Mouse (Mus musculus) hindbrain, postnatal 0 days (tissue): ENCODE data around the gene Rprd1b. TPM values are rescaled to one million over a fixed set of nuclear protein-coding genes. Genes with fewer than 3 reads are reported as not detected.
A peak's percentile ranks its signal among the peaks of the same experiment; 100 is the strongest.

ENCODE experiments used
- ATAC-seq: fragments of 200-750 bp; cut with Nextera tagmentation; 2 replicates; pipeline ENCODE4 v1.8.0; 2017; ENCODE audit warnings: mild to moderate bottlenecking, moderate TSS enrichment, moderate library complexity
- DNase-seq: peaks from one replicate; pipeline ENCODE4 v3.0.0-alpha.2; 2015; ENCODE audit warnings: low spot score
- H3K27ac ChIP-seq: fragments of 300-500 bp; sonication (generic); 2 replicates; pipeline ENCODE4 v1.5.1; 2014; ENCODE audit warnings: mild to moderate bottlenecking
- H3K27me3 ChIP-seq: fragments of 300-500 bp; sonication (generic); 2 replicates; pipeline ENCODE4 v1.6.1; 2014; ENCODE audit warnings: low read length, mixed read lengths; ENCODE audit not compliant: insufficient read depth
- H3K36me3 ChIP-seq: fragments of 300-500 bp; sonication (generic); 2 replicates; pipeline ENCODE4 v1.6.1; 2014; ENCODE audit warnings: low read length, mixed read lengths; ENCODE audit not compliant: insufficient read depth
- H3K4me1 ChIP-seq: fragments of 300-500 bp; sonication (generic); 2 replicates; pipeline ENCODE4 v1.6.1; 2014; ENCODE audit warnings: antibody characterized with exemption, low read length, mixed read lengths; ENCODE audit not compliant: insufficient read depth
- H3K4me2 ChIP-seq: fragments of 300-500 bp; sonication (generic); 2 replicates; pipeline ENCODE4 v1.6.1; 2014; ENCODE audit warnings: low read depth, mild to moderate bottlenecking, low read length, moderate library complexity, mixed read lengths
- H3K4me3 ChIP-seq: fragments of 300-500 bp; sonication (generic); 2 replicates; pipeline ENCODE4 v1.5.1; 2014; ENCODE audit warnings: low read length
- H3K9ac ChIP-seq: fragments of 300-500 bp; sonication (generic); replicated peaks from 2 replicates; pipeline ENCODE4 v1.6.1; 2014; ENCODE audit warnings: mild to moderate bottlenecking, low read length, moderate library complexity, mixed read lengths
- H3K9me3 ChIP-seq: fragments of 300-500 bp; sonication (generic); 2 replicates; pipeline ENCODE4 v1.6.1; 2016; ENCODE audit warnings: low read length, mixed read lengths
- CTCF ChIP-seq: IDR thresholded peaks from 2 replicates; pipeline ENCODE4 v1.5.1; 2016; ENCODE audit warnings: antibody characterized with exemption, control low read depth, low read depth
- WGBS: fragments of 180-500 bp; shearing (Covaris S2); extraction: QIAGEN DNeasy Blood & Tissue Kit; methylation state at CpG from one replicate; pipeline ENCODE4 v1.1.7; 2014; 5-methylcytosine and 5-hydroxymethylcytosine counted together
- polyA plus RNA-seq: library from polyadenylated mRNA; unstranded; fragments of >200 nt; fragmentation: Nextera tagmentation; extraction: Ambion mirVana; gene quantifications from 2 replicates; pipeline ENCODE4 v1.2.1, GENCODE M21; 2015
- total RNA-seq: library from RNA; depleted of rRNA; stranded (reverse); fragments of >200 nt; gene quantifications from 2 replicates; pipeline ENCODE4 v1.2.3, GENCODE M21; 2014

Rprd1b gene
- total and polyA plus RNA-seq, 2 experiments from 2014 or later: 19.8 to 31.3 TPM

GRCm38 (mm10) chr2:158012608-158013007, 15.7 kb upstream of the Rprd1b start:
- 90% methylated on average over 3 of the region's 3 CpGs for WGBS
- no peaks in the 10 kb centered on the region for H3K27me3 ChIP-seq
- TF ChIP-seq CTCF: no peak
- no peaks in the 10 kb centered on the region for H3K9me3 ChIP-seq
- DNase-seq (no peak), ATAC-seq (no peak)
- no peaks in the 10 kb centered on the region for H3K4me1 ChIP-seq
- peaks cover 7% of the 10 kb centered on the region; the same call in 1 of the 2 replicates for H3K36me3 ChIP-seq
- no peak overlapping the region for H3K9ac ChIP-seq
- no peak overlapping the region for H3K4me3 ChIP-seq
- no peak overlapping the region for H3K4me2 ChIP-seq
- H3K27ac ChIP-seq: no peak overlapping the region

GRCm38 (mm10) chr2:158017330-158017729, 11.0 kb upstream of the Rprd1b start:
- H3K4me3 ChIP-seq: no peak overlapping the region
- 91% methylated on average over 4 of the region's 4 CpGs for WGBS
- no peak overlapping the region for H3K27ac ChIP-seq
- ATAC-seq (no peak), DNase-seq (no peak)
- H3K27me3 ChIP-seq: no peaks in the 10 kb centered on the region
- no peak for TF ChIP-seq CTCF
- H3K4me2 ChIP-seq: no peak overlapping the region
- H3K9ac ChIP-seq: no peak overlapping the region
- no peaks in the 10 kb centered on the region for H3K4me1 ChIP-seq
- no peaks in the 10 kb centered on the region for H3K36me3 ChIP-seq
- H3K9me3 ChIP-seq: no peaks in the 10 kb centered on the region

GRCm38 (mm10) chr2:158027855-158028353, 393 bp upstream of the Rprd1b start:
- ATAC-seq: no peak
- Histone ChIP-seq H3K27ac (peak overlapping the region; percentile 90), H3K36me3 (no peaks in the 10 kb centered on the region), H3K4me1 (peaks cover 25% of the 10 kb centered on the region), H3K9ac (peak overlapping the region; percentile 83), H3K4me3 (peak overlapping the region; percentile 63), H3K4me2 (peak overlapping the region; percentile 83), H3K27me3 (no peaks in the 10 kb centered on the region), H3K9me3 (no peaks in the 10 kb centered on the region)
- DNase-seq: no peak
- peak; percentile 36; the same call in 1 of the 2 replicates for TF ChIP-seq CTCF
- 3% methylated on average over 16 of the region's 16 CpGs for WGBS

GRCm38 (mm10) chr2:158030007-158030406, 1.7 kb downstream of the Rprd1b start:
- no peak for TF ChIP-seq CTCF
- Histone ChIP-seq H3K27ac (no peak overlapping the region), H3K9me3 (no peaks in the 10 kb centered on the region), H3K36me3 (no peaks in the 10 kb centered on the region), H3K4me1 (peaks cover 25% of the 10 kb centered on the region), H3K4me2 (peak overlapping the region; percentile 83), H3K4me3 (peak overlapping the region; percentile 63), H3K9ac (no peak overlapping the region), H3K27me3 (no peaks in the 10 kb centered on the region)
- WGBS: 82% methylated on average over 7 of the region's 7 CpGs
- ATAC-seq (no peak), DNase-seq (no peak)

- Histone ChIP-seq H3K27ac (no peak overlapping the region), H3K4me2 (no peak overlapping the region), H3K27me3 (no peaks in the 10 kb centered on the region), H3K9me3 (no peaks in the 10 kb centered on the region), H3K9ac (no peak overlapping the region), H3K36me3 (no peaks in the 10 kb centered on the region), H3K4me3 (no peak overlapping the region), H3K4me1 (peaks cover 6% of the 10 kb centered on the region; the same call in 1 of the 2 replicates)
- no peak for TF ChIP-seq CTCF
- ATAC-seq: no peak
- WGBS: 86% methylated on average over 2 of the region's 2 CpGs
- DNase-seq: no peak
Measured at GRCm38 (mm10) chr2:158035813-158036212, 7.5 kb downstream of the Rprd1b start.

- H3K9me3 ChIP-seq: no peaks in the 10 kb centered on the region
- peaks cover 3% of the 10 kb centered on the region; the same call in 1 of the 2 replicates for H3K4me1 ChIP-seq
- H3K27me3 ChIP-seq: no peaks in the 10 kb centered on the region
- TF ChIP-seq CTCF: no peak
- no peak overlapping the region for H3K27ac ChIP-seq
- no peaks in the 10 kb centered on the region for H3K36me3 ChIP-seq
- no peak overlapping the region for H3K4me2 ChIP-seq
- DNase-seq (no peak), ATAC-seq (no peak)
- no peak overlapping the region for H3K4me3 ChIP-seq
- 88% methylated on average over 6 of the region's 6 CpGs for WGBS
- no peak overlapping the region for H3K9ac ChIP-seq
Measured at GRCm38 (mm10) chr2:158036408-158036807, 8.1 kb downstream of the Rprd1b start.

GRCm38 (mm10) chr2:158036953-158037352, 8.7 kb downstream of the Rprd1b start:
- ATAC-seq (no peak), DNase-seq (no peak)
- no peaks in the 10 kb centered on the region for H3K36me3 ChIP-seq
- WGBS: 86% methylated on average over 7 of the region's 7 CpGs
- no peaks in the 10 kb centered on the region for H3K9me3 ChIP-seq
- H3K4me3 ChIP-seq: no peak overlapping the region
- H3K9ac ChIP-seq: no peak overlapping the region
- H3K4me2 ChIP-seq: no peak overlapping the region
- H3K4me1 ChIP-seq: no peaks in the 10 kb centered on the region
- H3K27me3 ChIP-seq: no peaks in the 10 kb centered on the region
- H3K27ac ChIP-seq: no peak overlapping the region
- no peak for TF ChIP-seq CTCF
